Mouse (Mus musculus) heart, postnatal 14 days (tissue): ENCODE results near the gene Eif2b5. TPM values are rescaled to one million over a fixed set of nuclear protein-coding genes. Genes with fewer than 3 reads are reported as not detected.
"Not testable (repeated sequence)": the region's sequence is repeated elsewhere in the genome, so short reads cannot be mapped to it uniquely, and the experiment has no call there.

Experiments used
- DNase-seq, 2 experiments: peaks; one replicate each; pipeline ENCODE4 v3.0.0; 2021 to 2022
- intact Hi-C: fragments of 180-260 bp; cut with DNase I; formaldehyde crosslinking; loops from one replicate; pipeline ENCODE4 v1.15.1; 2025
- long read RNA-seq, 2 experiments: library from polyadenylated mRNA; stranded (forward); transcript quantifications; one replicate each; pipeline ENCODE4 v2.0.0; 2021
- total RNA-seq, 2 experiments: library from RNA; stranded (reverse); gene quantifications; 2 replicates each; pipeline ENCODE4 v1.2.3; 2021

Gene Eif2b5
- total RNA-seq, result 10 to 100 TPM; 49.7 to 50.4 TPM
- long read RNA-seq, experiment 1, transcript Eif2b5-201 (16 exons, 2,554 nt), result major isoform, 125 of 151 reads
- long read RNA-seq, experiment 1, partial matches to known transcripts, result 10 of 151 reads
- long read RNA-seq, experiment 1, other reads (novel, unspliced or antisense), result 16 of 151 reads
- long read RNA-seq, experiment 2, transcript Eif2b5-201 (16 exons, 2,554 nt), result major isoform, 114 of 133 reads
- long read RNA-seq, experiment 2, partial matches to known transcripts, result 8 of 133 reads
- long read RNA-seq, experiment 2, other reads (novel, unspliced or antisense), result 11 of 133 reads

DNA sequence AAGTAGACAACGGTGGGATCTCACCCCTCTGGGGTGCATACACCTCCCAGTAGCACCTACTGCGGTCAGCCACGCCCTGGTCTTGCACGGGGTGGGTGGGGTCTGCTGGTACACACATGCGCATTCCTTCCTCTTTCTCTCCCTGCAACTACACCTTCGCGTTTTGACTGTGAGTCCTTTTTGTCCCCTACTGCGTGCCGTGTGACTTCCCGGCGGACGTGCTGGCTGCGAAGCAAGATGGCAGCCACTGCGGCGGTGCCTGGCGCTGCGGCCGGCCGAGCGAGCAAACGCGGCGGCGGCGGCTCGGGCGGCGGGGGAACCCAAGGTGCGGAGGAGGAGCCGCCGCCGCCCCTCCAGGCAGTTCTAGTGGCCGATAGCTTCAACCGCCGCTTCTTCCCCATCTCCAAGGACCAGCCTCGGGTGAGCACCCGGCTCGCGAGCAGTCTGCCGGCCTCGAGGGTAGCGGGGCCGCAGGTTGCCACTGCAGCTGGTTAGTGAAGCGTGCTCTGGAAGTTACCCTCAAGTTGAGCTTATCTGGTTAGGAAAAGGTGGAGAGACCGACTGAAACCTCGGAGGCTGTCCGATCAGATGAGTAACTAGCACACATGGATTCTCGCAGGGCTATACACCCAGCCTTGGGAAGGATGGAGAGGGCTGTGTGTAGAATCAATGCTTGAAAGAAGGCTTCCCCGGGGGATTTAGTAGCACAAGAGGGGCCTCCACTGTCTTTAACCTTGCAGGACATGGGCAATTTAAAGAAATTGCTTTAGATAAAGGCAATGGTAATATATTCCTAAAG lies at the start of gene Eif2b5:
TSS of gene Eif2b5 (plus strand) at position 141 of the 799 bp plus-strand sequence.
- peak; percentile 89 to 92 for DNase-seq
- intact Hi-C loops, result loop anchor here (2.0 to 5.0 kb wide), 3 partner anchors 18 to 263 kb away; partner anchors contain the start of gene Dvl3

DNA sequence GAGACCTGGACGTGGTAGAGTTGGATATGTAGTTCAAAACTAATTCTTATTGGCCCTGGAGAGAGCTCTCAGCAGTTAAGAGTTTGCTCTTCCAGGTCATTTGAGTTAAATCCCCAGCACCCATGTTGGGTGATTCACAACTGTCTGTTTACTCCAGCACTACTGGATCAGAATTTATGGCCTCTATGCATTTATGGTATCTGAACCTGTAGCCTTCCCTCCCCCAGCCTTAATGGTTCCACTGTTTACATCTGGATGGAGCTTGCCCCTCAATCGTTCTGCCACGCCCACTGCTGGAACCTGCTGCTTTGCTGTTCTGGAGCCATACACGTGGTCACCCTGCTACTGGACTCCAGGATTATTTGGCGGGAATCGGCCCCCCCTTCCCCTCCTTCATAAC lies 46.8 kb upstream of the Eif2b5 start:
- intact Hi-C loops, result no loop called here
- DNase-seq, result no peak

DNA sequence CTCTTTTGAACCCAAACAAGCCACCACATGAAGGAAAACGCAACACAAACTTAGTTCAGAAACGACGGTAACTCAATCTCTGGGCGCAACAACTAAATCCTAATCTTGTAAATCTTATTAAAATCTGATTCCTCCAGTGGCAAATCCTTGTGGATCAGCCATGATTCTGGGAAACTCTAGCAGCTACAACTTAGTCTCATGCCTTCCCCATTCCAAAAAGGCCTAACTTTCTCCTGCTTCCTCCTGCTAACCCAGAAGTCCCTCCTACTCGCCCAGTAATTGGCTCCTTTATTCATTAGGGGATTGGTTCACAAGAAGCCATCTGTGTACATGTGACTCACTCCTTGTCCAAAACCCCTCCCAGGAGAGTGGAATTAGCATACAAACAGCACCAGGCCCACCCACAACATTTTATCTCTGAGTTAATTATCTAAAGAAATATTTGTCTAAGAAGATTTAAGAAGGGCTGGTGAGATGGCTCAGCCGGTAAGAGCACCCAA lies 44.4 kb upstream of the Eif2b5 start:
- no peak for DNase-seq
- intact Hi-C loops, result no loop called here

DNA sequence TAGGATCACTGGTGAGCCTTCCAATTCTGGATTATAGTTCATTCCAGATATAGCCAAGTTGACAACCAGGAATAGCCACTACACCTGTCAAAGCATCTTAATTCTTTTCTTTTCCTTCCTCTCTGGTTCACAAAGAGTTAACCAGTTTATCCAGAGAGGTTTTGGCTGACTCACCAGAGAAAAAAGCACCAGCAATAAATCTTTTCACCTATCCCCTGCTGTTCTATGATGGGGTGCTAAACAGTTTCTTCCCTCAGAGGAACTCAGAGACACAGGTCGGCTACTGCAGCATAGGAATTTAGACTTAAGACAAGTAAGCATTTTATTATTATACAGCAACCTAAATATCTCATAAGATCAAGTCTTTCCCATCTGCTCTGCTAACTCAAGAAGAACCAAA lies 42.5 kb upstream of the Eif2b5 start:
- no peak for DNase-seq
- intact Hi-C loops, result no loop called here

DNA sequence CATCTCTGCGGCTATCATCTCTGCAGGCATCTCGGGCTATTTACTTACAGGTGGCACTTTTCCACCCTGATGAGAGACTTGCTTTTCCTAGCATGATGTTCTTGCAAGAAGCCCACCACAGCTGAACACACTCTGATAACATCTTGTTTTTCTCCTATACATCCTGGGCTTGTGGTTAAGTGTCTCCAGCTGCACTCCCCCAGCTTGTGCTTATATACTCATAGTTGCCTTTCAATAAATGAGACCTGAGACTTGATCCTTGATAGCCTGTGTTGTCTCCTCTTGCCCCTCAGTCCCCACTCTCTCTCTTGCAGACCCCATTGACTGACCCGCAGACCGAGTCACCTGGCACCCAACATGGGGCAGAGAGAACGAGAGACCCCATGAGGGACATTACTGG lies 39.9 kb upstream of the Eif2b5 start:
- intact Hi-C loops, result not testable (repeated sequence)

DNA sequence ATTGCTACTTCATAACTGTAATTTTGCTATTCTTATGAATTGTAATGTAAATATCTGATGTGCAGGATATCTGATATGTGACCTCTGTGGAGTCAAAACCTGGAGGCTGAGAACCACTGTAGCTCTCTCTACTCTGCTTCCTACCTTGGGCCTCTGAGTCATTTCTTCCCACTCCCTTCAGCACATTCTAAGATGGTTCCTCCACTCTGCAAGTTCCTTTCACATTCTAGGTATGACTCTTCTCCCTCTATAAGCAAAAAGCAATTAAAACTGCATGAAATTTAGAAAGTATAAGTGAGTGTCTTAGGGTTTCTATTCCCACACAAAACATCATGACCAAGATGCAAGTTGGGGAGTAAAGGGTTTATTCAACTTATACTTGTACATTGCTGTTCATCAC lies 33.9 kb upstream of the Eif2b5 start:
- DNase-seq, result no peak
- intact Hi-C loops, result no loop called here

More for the DNA sequence above, 39.9 kb upstream of the Eif2b5 start:
- not testable (repeated sequence) for DNase-seq

DNA sequence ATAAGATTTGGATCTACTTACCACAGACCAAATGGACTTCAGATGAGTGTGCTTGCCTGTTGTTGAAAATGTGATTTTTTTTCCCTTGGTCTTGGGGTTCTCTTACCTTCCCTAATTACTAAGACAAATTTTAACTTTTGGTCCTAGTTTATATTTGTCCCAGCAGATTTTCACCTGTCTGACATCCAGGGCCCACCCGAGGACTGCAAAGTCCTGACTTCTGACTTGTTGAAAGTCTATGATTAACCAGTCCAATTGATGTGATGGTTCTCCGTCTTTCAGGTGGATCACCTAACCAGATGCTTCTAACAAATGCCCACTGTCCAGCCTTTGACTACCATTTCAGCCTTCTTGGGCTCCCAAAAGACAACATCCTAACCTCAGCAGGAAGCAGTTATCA lies 27.6 kb upstream of the Eif2b5 start:
- DNase-seq, result no peak
- intact Hi-C loops, result no loop called here

DNA sequence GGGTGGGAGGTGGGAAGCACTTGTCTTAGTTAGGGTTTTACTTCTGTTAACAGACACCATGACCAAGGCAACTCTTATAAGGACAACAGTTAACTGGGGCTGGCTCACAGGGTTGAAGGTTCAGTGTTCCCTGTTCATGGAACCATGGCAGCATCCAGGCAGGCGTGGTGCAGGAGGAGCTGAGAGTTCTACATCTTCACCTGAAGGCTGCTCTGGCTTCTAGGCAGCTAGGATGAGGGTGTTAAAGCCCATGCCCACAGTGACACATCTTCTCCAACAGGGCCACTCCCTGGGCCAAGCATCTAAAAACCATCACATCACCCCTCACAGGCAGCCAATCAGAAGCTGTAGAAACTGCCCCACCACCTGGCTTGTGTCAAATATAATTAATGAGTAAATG lies 26.9 kb upstream of the Eif2b5 start:
- no peak for DNase-seq
- intact Hi-C loops, result no loop called here

DNA sequence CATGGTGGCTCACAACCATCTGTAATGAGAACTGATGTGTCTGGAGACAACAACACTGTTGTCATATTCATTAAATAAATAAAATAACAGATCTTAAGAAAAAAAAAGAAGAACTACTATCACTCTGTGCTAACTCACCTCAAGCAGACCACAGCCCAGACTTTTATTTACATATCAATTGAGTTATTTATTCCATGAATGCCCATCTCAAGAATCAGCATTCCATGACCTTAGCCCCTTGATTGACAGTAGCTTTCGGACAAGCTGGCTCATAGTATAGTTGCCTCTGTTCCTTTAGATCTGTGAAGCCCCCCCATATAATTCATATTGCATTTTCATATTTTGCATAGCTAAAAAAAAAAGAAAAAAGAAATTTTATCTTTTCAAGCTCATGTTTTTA lies 24.9 kb upstream of the Eif2b5 start:
- intact Hi-C loops, result no loop called here
- no peak for DNase-seq

DNA sequence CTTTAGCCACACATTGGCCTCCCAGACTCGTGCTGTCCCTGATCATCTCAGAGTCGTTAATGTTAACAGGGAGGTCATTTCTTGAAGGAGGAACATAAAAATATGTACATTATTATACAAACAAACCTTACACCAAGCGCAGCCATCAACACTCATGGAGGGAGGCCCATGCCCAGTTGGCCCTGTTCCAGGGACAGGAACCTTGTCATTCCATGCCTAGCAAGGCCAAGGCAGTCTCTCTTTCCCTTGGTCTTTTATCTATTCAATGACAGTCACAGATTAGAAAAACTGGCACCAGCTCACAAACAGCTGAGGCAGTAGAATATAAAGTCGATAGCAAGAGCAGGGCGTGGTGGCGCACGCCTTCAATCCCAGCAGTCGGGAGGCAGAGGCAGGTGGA lies 24.4 kb upstream of the Eif2b5 start:
- no peak for DNase-seq
- intact Hi-C loops, result no loop called here

DNA sequence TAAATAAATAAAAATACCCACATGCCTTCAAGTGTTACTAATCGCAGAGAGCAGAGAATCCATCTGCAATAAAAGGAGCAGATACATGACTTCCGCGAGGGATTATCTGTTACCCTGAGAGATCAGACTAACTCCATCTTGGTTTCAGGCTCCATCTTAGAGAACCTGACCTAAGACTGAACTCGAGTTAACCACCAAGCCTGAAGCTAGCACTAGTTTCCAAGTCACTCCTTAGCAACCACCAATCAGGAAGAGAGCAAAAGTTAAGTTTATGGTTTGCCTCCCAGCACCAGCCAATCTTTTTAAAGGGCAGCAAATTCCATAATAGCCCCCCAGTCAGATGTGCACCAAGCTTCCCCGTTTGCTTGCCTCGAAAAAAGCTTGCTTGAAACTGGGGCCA lies 23.8 kb upstream of the Eif2b5 start:
- DNase-seq, result no peak
- intact Hi-C loops, result loop anchor here (5.0 kb wide), 1 partner anchor 47 kb away; the partner anchor contains the start of gene Abcc5

DNA sequence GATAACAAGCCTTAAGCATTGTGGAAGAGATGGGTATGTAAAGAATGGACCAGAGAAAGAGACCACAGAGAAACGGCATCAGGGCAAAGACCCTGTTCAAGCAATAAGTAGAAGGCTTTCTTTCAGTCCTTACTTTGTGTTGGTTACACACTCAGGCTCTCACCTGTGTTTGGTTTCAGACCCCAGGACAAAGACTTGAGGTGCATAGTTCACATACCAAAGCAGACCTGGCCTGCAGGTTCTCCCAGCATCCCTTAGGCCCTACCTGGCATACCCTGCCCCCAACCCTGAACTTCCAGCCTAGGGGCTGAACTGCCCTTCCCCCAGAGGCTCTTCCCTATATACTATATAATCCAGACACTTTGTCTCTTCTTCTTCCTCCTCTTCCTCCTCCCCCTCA lies 23.3 kb upstream of the Eif2b5 start:
- intact Hi-C loops, result loop anchor here (5.0 kb wide), 1 partner anchor 48 kb away; the partner anchor contains the start of gene Abcc5
- DNase-seq, result no peak

DNA sequence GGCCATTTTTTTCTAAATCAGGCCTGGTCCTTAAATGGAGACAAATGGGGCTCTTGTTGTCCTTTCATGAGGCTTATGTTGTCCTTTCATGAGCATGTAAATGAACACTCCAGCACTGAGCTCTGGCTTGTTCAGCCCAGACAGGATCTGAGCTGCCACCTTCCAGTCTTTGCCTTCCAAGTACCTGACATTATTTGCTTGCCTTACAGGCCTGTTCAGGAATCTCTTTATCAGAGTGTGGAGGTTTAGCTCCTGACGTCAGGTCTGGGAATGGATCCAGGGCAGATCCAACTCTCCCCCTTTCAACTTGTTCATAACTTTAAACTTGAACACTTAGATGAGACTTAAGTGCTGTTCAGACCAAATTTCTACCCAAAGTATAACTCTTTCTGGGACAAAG lies 21.8 kb upstream of the Eif2b5 start:
- peak; percentile 43 to 75 for DNase-seq
- intact Hi-C loops, result loop anchor here (5.0 kb wide), 1 partner anchor 50 kb away; the partner anchor contains the start of gene Abcc5

DNA sequence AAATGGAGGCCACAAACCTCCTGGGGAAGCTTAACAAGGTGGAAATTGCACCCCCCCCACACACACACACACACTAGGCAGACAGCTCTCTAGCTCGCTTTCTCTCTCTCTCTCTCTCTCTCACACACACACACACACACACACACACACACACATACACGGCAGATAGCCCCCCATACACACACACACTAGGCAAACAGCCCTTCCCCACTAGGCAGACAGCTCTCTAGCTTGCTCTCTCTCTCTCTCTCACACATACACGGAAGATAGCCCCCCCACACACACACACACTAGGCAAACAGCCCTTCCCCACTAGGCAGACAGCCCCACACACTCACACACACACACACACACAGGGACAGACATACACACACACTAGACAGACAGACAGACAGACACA lies 21.3 kb upstream of the Eif2b5 start:
- intact Hi-C loops, result loop anchor here (5.0 kb wide), 1 partner anchor 50 kb away; the partner anchor contains the start of gene Abcc5
- no peak for DNase-seq

DNA sequence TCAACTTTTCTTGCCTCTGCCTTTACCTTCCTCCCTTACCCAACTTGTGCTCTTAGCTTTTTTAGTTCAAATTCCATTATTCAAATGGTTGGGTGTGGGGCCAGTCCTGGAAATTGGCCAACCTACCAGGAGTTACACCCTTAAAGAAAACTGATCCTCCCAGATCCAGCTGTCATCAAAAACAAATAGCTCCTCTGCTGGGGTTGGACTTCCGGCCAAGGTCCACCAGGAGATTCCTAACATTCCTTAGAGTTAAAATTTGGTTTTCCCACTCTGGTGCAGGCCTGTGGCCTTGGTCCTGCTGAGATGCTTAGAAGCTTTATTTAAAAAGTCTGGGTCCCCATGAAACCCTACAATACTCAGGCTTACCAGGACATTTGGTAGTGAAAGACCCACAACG lies 20.1 kb upstream of the Eif2b5 start:
- DNase-seq, result no peak
- intact Hi-C loops, result loop anchor here (5.0 kb wide), 1 partner anchor 51 kb away; the partner anchor contains the start of gene Abcc5

DNA sequence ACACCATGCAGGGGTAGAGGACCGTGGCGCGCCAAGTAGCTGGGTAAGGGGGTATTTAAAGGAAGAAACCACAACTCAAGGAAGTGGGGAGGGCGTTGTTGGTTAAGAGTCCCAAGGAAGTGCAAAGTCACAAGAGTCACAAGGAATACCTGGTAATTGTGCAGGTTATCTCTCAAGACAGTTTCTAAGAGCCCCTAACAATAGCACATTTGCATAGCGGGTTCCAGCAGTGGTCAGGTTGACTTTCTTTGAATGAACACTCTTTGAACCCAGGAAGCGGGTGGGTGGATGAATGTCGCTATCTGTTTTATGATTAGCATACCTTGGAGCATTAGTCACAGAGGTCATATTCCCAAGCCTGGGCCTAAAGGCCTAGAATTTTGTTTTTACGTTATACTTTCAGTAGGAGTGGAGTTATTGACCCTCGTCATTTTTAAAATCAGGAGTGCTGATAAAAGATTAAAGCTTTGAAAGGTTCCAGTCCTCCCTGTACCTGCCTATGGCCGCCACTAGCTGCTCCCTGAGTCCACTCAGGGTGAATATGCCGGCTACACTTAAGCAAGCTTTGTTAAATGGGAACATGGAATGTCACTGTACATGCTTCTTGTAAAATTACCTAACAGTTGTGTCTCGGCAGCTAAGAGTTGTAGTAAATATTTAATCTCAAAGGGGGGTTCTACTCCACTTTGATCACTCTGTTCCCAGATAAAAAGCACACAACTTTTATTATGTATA lies 19.4 kb upstream of the Eif2b5 start:
- not testable (repeated sequence) for DNase-seq
- intact Hi-C loops, result loop anchor here (5.0 kb wide), 1 partner anchor 52 kb away; the partner anchor contains the start of gene Abcc5

DNA sequence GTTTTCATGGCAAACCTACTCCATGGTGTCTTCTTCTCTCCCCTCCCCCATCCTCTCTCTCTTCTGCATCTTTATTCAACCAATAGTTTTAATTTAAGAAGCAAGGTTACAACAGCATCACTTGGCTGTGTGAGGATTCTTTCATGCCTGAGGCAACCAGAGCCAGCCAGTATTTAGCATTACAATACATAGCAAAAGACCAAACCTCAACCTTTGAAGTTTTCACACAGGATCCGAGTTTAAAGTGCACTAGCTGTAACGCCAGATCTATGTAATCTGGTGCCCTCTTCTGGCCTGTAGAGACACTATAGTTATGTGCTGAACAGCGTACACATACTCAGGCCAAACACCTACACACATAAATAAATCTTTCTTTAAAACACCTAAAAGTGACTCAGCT lies 18.5 kb upstream of the Eif2b5 start:
- intact Hi-C loops, result loop anchor here (5.0 kb wide), 2 partner anchors 178 to 278 kb away; partner anchors contain the start of gene Parl
- peak in 1 of 2 experiments; percentile 10 for DNase-seq

DNA sequence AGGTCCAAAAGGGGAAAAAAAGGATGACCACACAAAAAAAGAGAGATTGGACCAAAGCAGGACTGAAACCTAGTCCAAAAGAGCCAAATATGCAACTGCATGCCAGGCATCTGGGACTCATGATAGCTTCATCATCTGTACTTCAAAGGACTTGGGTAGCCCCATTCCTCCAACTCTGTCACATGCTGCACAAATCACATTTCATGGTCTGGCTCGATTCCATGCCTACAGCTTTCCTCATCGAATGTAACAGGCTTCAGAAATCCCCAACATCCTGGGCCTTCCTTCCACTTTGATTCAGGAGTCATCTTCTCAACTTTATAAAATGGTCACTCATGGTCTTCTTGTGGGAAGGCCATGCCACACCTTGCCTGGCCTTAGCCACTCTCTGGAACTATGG lies 16.9 kb upstream of the Eif2b5 start:
- intact Hi-C loops, result loop anchor here (5.0 kb wide), 2 partner anchors 179 to 279 kb away; partner anchors contain the start of gene Parl
- no peak for DNase-seq

DNA sequence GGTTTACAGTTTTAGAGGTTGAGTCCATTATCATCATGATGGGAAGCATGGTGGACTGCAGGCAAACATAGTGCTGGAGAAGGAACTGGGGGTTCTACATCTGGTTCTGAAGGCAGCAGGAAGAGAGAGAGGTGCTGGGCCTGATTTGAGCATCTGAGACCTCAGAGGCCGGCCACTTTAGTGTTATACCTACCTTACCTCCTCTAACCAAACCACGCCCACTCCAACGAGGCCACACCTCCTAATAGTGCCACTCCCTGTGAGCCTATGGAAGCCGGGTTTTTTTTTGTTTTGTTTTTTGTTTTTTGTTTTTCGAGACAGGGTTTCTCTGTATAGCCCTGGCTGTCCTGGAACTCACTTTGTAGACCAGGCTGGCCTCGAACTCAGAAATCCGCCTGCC lies 14.9 kb upstream of the Eif2b5 start:
- intact Hi-C loops, result loop anchor here (5.0 kb wide), 2 partner anchors 181 to 281 kb away; partner anchors contain the start of gene Parl
- not testable (repeated sequence) for DNase-seq

DNA sequence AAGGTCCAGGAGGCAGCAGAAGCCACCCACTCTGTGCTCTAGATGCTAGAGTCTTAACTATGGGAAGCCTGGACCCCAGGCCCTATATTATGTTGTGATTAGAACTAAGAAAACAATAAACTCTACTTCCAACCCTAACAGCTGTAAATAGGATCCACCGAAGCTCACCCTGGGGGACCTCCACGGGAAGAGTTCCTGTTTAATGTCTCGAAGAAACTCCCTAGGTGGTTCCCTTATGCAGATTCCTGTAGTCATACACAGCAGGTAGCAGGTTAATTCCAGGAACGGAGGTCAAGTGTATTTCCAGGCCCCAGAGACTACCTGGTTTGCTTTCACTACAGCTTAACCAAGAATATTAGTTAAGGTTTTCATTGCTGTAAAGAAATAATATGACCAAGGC lies 13.6 kb upstream of the Eif2b5 start:
- intact Hi-C loops, result no loop called here

More for the DNA sequence above, 13.6 kb upstream of the Eif2b5 start:
- no peak for DNase-seq
